Mouse (Mus musculus) C2C12 (cell line): ENCODE measurements around the gene Timeless. TPM values are rescaled to one million over a fixed set of nuclear protein-coding genes. Genes with fewer than 3 reads are reported as not detected.

Experiments used
- H3K27me3 ChIP-seq: one replicate; pipeline ENCODE4 v1.6.1; 2011; ENCODE audit not compliant: control insufficient read depth, insufficient read depth, insufficient read length
- H3K36me3 ChIP-seq: one replicate; pipeline ENCODE4 v1.6.1; 2011; ENCODE audit not compliant: control insufficient read depth, insufficient read depth
- H3K4me3 ChIP-seq: one replicate; pipeline ENCODE4 v1.5.1; 2011; ENCODE audit warnings: mild to moderate bottlenecking, control low read depth; ENCODE audit not compliant: poor library complexity, insufficient read depth, severe bottlenecking
- H3K79me2 ChIP-seq: one replicate; pipeline ENCODE4 v1.6.1; 2011; ENCODE audit not compliant: control insufficient read depth, insufficient read depth
- H3K79me3 ChIP-seq: one replicate; pipeline ENCODE4 v1.6.1; 2011; ENCODE audit warnings: low read depth, control low read depth
- H3ac ChIP-seq: one replicate; pipeline ENCODE3; 2011; ENCODE audit warnings: low read depth; ENCODE audit not compliant: control insufficient read depth, insufficient read length
- CEBPB ChIP-seq: IDR thresholded peaks from one replicate; pipeline ENCODE4 v1.6.1; 2011; ENCODE audit warnings: low read depth, mild to moderate bottlenecking, control low read depth, moderate library complexity
- CTCF ChIP-seq: IDR thresholded peaks from one replicate; pipeline ENCODE4 v1.5.1; 2011; ENCODE audit not compliant: control insufficient read depth, insufficient read depth, insufficient read length
- FOSL1 ChIP-seq: IDR thresholded peaks from one replicate; pipeline ENCODE4 v1.8.0; 2011; ENCODE audit warnings: mild to moderate bottlenecking, low read length; ENCODE audit not compliant: poor library complexity, insufficient read depth, severe bottlenecking
- MAX ChIP-seq: IDR thresholded peaks from one replicate; pipeline ENCODE4 v1.6.1; 2011; ENCODE audit warnings: mild to moderate bottlenecking, control low read depth
- MYOD1 ChIP-seq: IDR thresholded peaks from one replicate; pipeline ENCODE4 v1.6.1; 2011; ENCODE audit warnings: low read depth; ENCODE audit not compliant: control insufficient read depth, insufficient read length
- MYOG ChIP-seq: IDR thresholded peaks from one replicate; pipeline ENCODE4 v1.6.1; 2011; ENCODE audit not compliant: control insufficient read depth, insufficient read length; ENCODE audit errors: extremely low read depth
- USF1 ChIP-seq: IDR thresholded peaks from one replicate; pipeline ENCODE4 v1.6.1; 2011; ENCODE audit warnings: low read depth, mild to moderate bottlenecking, control low read depth, moderate library complexity
- polyA plus RNA-seq: library from polyadenylated mRNA; unstranded; fragments of >200 nt; fragmentation: generic; extraction: Trizol; gene quantifications from one replicate; pipeline ENCODE4 v1.2.1, GENCODE M21; 2012; ENCODE audit warnings: missing spikeins

Timeless gene
- polyA plus RNA-seq, 1 experiment = 17.7 TPM

DNA sequence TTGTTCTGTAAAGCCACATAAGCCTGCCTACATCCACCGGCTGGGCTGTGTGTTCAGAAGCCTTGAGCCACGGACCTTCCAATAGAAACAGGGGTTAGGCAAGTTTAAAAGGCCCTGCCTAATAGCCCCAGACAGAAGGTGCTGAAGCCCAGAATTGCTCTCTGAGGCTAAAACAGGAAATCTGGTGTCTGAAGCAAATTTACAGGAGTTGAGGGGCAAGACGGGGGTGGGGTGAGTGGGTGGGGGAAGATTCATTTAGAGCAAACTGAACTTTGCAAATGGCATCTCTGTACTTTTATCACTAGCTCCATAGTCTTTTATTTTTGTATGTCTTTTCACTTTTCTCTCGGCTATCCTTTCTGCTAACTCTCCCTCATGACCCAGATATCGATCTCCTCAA is 719 bp upstream of the Timeless start:
- H3K36me3 ChIP-seq = peaks cover 6% of the 10 kb centered on the region
- peak overlapping the region; percentile 21 for H3ac ChIP-seq
- peaks cover 21% of the 10 kb centered on the region for H3K79me2 ChIP-seq
- no peak overlapping the region for H3K4me3 ChIP-seq
- H3K79me3 ChIP-seq = no peaks in the 10 kb centered on the region
- no peak for TF ChIP-seq CTCF
- TF ChIP-seq CEBPB = no peak
- no peak for TF ChIP-seq MYOD1
- no peak for TF ChIP-seq USF1
- TF ChIP-seq MYOG = no peak
- TF ChIP-seq MAX = no peak
- TF ChIP-seq FOSL1 = no peak
- no peaks in the 10 kb centered on the region for H3K27me3 ChIP-seq

DNA sequence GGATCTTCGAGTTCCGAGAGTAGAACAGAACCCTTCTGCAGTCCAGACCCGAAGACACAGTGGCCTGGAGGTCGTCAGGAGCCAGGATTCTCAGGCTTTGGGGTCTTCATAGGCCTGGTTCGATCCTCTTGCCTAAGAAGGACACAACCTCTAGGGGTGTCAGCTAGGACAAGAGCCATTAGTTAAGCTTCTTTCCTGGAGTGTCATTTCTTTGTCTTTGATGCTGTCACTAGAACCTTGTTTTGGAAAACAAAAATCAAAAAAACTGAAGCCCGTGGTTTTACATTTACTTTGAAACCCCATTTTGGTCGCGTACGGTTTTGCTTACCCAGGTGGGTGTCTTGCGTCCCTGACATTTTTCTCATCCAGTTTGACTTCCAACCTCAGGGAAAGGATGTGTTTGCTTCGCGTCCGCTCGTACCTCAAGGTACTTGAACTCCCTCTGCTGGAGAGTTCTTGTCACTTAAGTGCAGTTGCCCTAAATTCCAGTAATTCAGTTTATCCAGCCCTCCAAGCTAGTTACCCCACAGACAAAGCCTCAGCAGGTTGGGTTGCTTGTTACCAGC is 638 bp downstream of the Timeless start:
- no peaks in the 10 kb centered on the region for H3K79me3 ChIP-seq
- peaks cover 6% of the 10 kb centered on the region for H3K36me3 ChIP-seq
- peak overlapping the region; percentile 99 for H3ac ChIP-seq
- TF ChIP-seq MYOG (no peak), MAX (no peak), FOSL1 (no peak), CEBPB (no peak), MYOD1 (no peak), USF1 (no peak), CTCF (no peak)
- peaks cover 21% of the 10 kb centered on the region for H3K79me2 ChIP-seq
- H3K27me3 ChIP-seq = no peaks in the 10 kb centered on the region
- peak overlapping the region; percentile 56 for H3K4me3 ChIP-seq

DNA sequence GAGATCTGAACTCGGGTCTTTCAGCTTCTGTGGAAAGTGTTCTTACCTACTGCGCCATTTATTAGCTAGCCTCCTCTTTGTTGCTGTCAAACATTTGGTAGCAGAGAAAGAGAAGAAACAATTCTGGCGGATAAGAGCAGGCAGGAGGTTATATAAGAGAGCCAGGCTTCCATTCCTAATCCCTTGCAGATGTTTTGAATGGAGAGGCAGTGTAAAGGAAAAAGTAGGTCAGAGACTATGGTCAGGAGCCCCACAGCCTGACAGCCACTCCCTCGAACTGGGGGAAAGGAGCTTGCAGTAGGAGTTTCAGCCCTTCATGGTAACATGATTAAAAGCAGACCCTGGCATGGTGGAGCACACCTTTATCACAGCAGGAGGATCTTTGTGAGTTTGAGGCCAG is 4.5 kb downstream of the Timeless start:
- Histone ChIP-seq H3K79me2 (peaks cover 21% of the 10 kb centered on the region), H3K79me3 (peaks cover 2% of the 10 kb centered on the region), H3K4me3 (no peak overlapping the region), H3ac (no peak overlapping the region), H3K36me3 (peaks cover 16% of the 10 kb centered on the region), H3K27me3 (no peaks in the 10 kb centered on the region)
- no peak for TF ChIP-seq USF1
- TF ChIP-seq CTCF = no peak
- no peak for TF ChIP-seq MYOG
- no peak for TF ChIP-seq FOSL1
- TF ChIP-seq CEBPB = no peak
- no peak for TF ChIP-seq MAX
- no peak for TF ChIP-seq MYOD1

- Histone ChIP-seq H3K79me3 (peaks cover 2% of the 10 kb centered on the region), H3K27me3 (no peaks in the 10 kb centered on the region), H3ac (no peak overlapping the region), H3K79me2 (peaks cover 14% of the 10 kb centered on the region), H3K36me3 (peaks cover 30% of the 10 kb centered on the region), H3K4me3 (no peak overlapping the region)
- TF ChIP-seq MAX (no peak), FOSL1 (no peak), USF1 (no peak), CEBPB (no peak), MYOD1 (no peak), CTCF (no peak), MYOG (no peak)
These were observed 6.1 kb downstream of the Timeless start for GRCm38 (mm10) chr10:128237807-128238480.

DNA sequence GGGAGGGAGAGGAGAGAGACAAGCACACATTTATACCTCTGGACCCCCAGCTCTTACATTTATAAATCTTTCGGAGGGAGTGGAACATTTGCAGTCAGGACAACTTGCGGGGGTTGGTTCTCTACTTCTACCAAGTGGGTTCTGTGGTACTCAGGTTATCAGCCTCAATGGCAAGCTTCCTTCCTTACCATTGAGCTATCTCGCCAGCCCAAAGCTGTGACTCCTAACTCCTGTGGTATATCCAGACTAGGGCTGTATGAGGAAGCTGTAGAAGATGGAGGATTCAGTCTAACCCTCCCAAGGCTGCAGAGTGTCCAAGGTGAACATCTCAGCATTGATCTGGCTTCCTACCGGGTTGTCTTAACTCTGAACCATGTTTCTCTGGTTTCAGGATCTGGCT is 7.3 kb downstream of the Timeless start:
- Histone ChIP-seq H3K79me2 (peaks cover 5% of the 10 kb centered on the region), H3K79me3 (peaks cover 2% of the 10 kb centered on the region), H3K4me3 (no peak overlapping the region), H3K27me3 (no peaks in the 10 kb centered on the region), H3K36me3 (peaks cover 38% of the 10 kb centered on the region), H3ac (no peak overlapping the region)
- no peak for TF ChIP-seq MYOG
- TF ChIP-seq CTCF = no peak
- TF ChIP-seq USF1 = no peak
- TF ChIP-seq MYOD1 = no peak
- no peak for TF ChIP-seq MAX
- no peak for TF ChIP-seq FOSL1
- no peak for TF ChIP-seq CEBPB

DNA sequence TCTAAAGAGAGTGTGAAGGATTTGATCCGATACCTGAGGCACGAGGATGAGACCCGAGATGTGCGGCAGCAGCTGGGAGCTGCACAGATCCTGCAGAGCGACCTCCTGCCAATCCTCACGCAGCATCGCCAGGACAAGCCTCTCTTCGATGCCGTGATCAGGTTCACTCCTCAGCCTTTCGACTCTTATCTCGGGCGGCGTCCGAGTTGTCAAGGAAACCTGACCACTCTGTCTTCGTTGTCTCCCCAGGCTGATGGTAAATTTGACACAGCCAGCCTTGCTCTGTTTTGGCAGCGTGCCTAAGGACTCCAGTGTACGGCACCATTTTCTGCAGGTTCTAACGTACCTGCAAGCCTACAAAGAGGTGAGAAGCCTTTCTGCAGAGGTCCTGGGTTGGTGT is 8.3 kb downstream of the Timeless start:
- peaks cover 41% of the 10 kb centered on the region for H3K36me3 ChIP-seq
- no peak overlapping the region for H3ac ChIP-seq
- no peak overlapping the region for H3K4me3 ChIP-seq
- TF ChIP-seq CEBPB (no peak), FOSL1 (no peak), MYOD1 (no peak), MAX (no peak), MYOG (no peak), CTCF (no peak), USF1 (no peak)
- no peaks in the 10 kb centered on the region for H3K79me2 ChIP-seq
- peaks cover 2% of the 10 kb centered on the region for H3K79me3 ChIP-seq
- H3K27me3 ChIP-seq = no peaks in the 10 kb centered on the region
